Comparison of ENCODE assay signal across 19 mouse cellular contexts in genomic region chr11:57503155-57503554, GRCm38 (mm10). TPM values are rescaled to one million over a fixed set of nuclear protein-coding genes. Genes with fewer than 3 reads are reported as not detected.
DNase-seq lines count a peak whose midpoint lies in the region; ATAC-seq lines count a peak whose summit lies in the region.
"Had no signal": no experiment of that assay in that cellular context is flagged by ENCODE, and none has a peak within 500 bp of the region (broad histone marks: within the 10 kb centered on the region; RNA-seq: fewer than 3 reads in every experiment).

No protein-coding gene starts in this region.

- intact Hi-C loops in heart, postnatal 14 days (cut with DNase I), result no loop called here

- H3K4me3 ChIP-seq in heart, embryonic 12.5 days, result no peak overlapping the region
- H3K4me3 ChIP-seq in heart, embryonic 16.5 days (ENCODE audit: low read length), result no peak overlapping the region
- no peak overlapping the region for H3K4me3 ChIP-seq in midbrain, embryonic 14.5 days (replicated peaks; ENCODE audit: low read depth, low read length)
- H3K4me3 ChIP-seq in midbrain, embryonic 10.5 days, result no peak overlapping the region
- H3K4me3 ChIP-seq: embryonic facial prominence, embryonic 12.5 days; hindbrain, embryonic 13.5 days had no signal

- H3K36me3 ChIP-seq in heart, embryonic 12.5 days, result peaks cover 76% of the 10 kb centered on the region
- peaks cover 44% of the 10 kb centered on the region for H3K36me3 ChIP-seq in heart, embryonic 16.5 days (ENCODE audit: control insufficient read depth, insufficient read depth)
- H3K36me3 ChIP-seq in midbrain, embryonic 14.5 days (ENCODE audit: control insufficient read depth, insufficient read depth, low read length), result peaks cover 70% of the 10 kb centered on the region
- peaks cover 96% of the 10 kb centered on the region for H3K36me3 ChIP-seq in midbrain, embryonic 10.5 days

- WGBS in heart, embryonic 12.5 days, result 53% methylated on average over 5 of the region's 5 CpGs
- WGBS in heart, embryonic 16.5 days, result 48% methylated on average over 5 of the region's 5 CpGs
- WGBS in midbrain, embryonic 14.5 days, result 79% methylated on average over 5 of the region's 5 CpGs
- WGBS in midbrain, embryonic 10.5 days, result 90% methylated on average over 5 of the region's 5 CpGs

- DNase-seq in heart, postnatal 14 days, result no peak
- no peak for DNase-seq in heart, adult 9 months (ENCODE audit: low spot score in 2 of 2)
- peak; percentile 19 for DNase-seq in midbrain, embryonic 14.5 days
- DNase-seq in midbrain, embryonic 10.5 days (ENCODE audit: low spot score), result no peak
- DNase-seq: adrenal gland, postnatal 14 days; cerebellum, adult 11-12 months; cerebellum, adult 9-10 months; cerebellum, postnatal 25 days; forebrain, postnatal 0 days; gastrocnemius, postnatal 14 days; kidney, adult 11 months had no signal

- no peaks in the 10 kb centered on the region for H3K9me3 ChIP-seq in heart, embryonic 12.5 days (replicated peaks)
- H3K9me3 ChIP-seq in heart, embryonic 16.5 days (replicated peaks; ENCODE audit: control insufficient read depth, low read length), result no peaks in the 10 kb centered on the region
- H3K9me3 ChIP-seq in midbrain, embryonic 14.5 days (ENCODE audit: control insufficient read depth, low read length), result no peaks in the 10 kb centered on the region
- no peaks in the 10 kb centered on the region for H3K9me3 ChIP-seq in midbrain, embryonic 10.5 days (replicated peaks)
- H3K9me3 ChIP-seq: embryonic facial prominence, embryonic 12.5 days; hindbrain, embryonic 13.5 days had no signal

- no peaks in the 10 kb centered on the region for H3K27me3 ChIP-seq in heart, embryonic 12.5 days (replicated peaks)
- no peaks in the 10 kb centered on the region for H3K27me3 ChIP-seq in heart, embryonic 16.5 days (ENCODE audit: control insufficient read depth, insufficient read depth, low read length)
- H3K27me3 ChIP-seq in midbrain, embryonic 14.5 days (ENCODE audit: control insufficient read depth, insufficient read depth, low read length), result no peaks in the 10 kb centered on the region
- no peaks in the 10 kb centered on the region for H3K27me3 ChIP-seq in midbrain, embryonic 10.5 days (ENCODE audit: low read depth, poor library complexity, severe bottlenecking)
- H3K27me3 ChIP-seq: CH12.LX; embryonic facial prominence, embryonic 12.5 days; hindbrain, embryonic 13.5 days; Patski had no signal

- peak; percentile 22; the same call in 1 of the 2 replicates for ATAC-seq in heart, embryonic 12.5 days (ENCODE audit: insufficient number of reproducible peaks, low FRiP score)
- peak; percentile 83 for ATAC-seq in heart, embryonic 16.5 days (replicated peaks; ENCODE audit: extremely low read depth, insufficient read depth, low FRiP score)
- no peak for ATAC-seq in midbrain, embryonic 14.5 days (ENCODE audit: low FRiP score, low TSS enrichment)
- ATAC-seq: activated CD4-positive, CD25-positive, alpha-beta regulatory T cell, adult 4 months; forebrain, postnatal 0 days; hindbrain, postnatal 0 days; Patski had no signal

- peaks cover 3% of the 10 kb centered on the region; the same call in 1 of the 2 replicates for H3K4me1 ChIP-seq in heart, embryonic 12.5 days (replicated peaks)
- H3K4me1 ChIP-seq in heart, embryonic 16.5 days (ENCODE audit: control insufficient read depth, insufficient read depth, low read length), result peaks cover 7% of the 10 kb centered on the region
- 0 out of 2 replicates have a peak, but pooled peaks cover 2% of the 10 kb centered on the region for H3K4me1 ChIP-seq in midbrain, embryonic 14.5 days (ENCODE audit: control insufficient read depth, insufficient read depth, low read length)
- H3K4me1 ChIP-seq in midbrain, embryonic 10.5 days, result peaks cover 15% of the 10 kb centered on the region
- H3K4me1 ChIP-seq: embryonic facial prominence, embryonic 12.5 days had no signal

- H3K9ac ChIP-seq in heart, embryonic 12.5 days, result no peak overlapping the region
- no peak overlapping the region for H3K9ac ChIP-seq in heart, embryonic 16.5 days (ENCODE audit: low read length)
- no peak overlapping the region for H3K9ac ChIP-seq in midbrain, embryonic 14.5 days (replicated peaks; ENCODE audit: low read length)
- H3K9ac ChIP-seq: embryonic facial prominence, embryonic 12.5 days; forebrain, postnatal 0 days; hindbrain, embryonic 13.5 days had no signal

- no peak overlapping the region for H3K4me2 ChIP-seq in heart, embryonic 12.5 days
- no peak overlapping the region for H3K4me2 ChIP-seq in heart, embryonic 16.5 days (ENCODE audit: low read depth, low read length)
- no peak overlapping the region for H3K4me2 ChIP-seq in midbrain, embryonic 14.5 days (ENCODE audit: low read length)
- H3K4me2 ChIP-seq: embryonic facial prominence, embryonic 12.5 days; hindbrain, embryonic 13.5 days had no signal

- H3K27ac ChIP-seq in heart, embryonic 12.5 days (ENCODE audit: poor library complexity, severe bottlenecking), result no peak overlapping the region
- peak overlapping the region; percentile 7; the same call in 1 of the 2 replicates for H3K27ac ChIP-seq in heart, embryonic 16.5 days (ENCODE audit: low read length)
- 0 out of 2 replicates have a peak overlapping the region, but pooled peaks have one; percentile 46 for H3K27ac ChIP-seq in midbrain, embryonic 14.5 days (replicated peaks; ENCODE audit: low read depth, low read length)
- H3K27ac ChIP-seq in midbrain, embryonic 10.5 days (replicated peaks), result no peak overlapping the region
- H3K27ac ChIP-seq: embryonic facial prominence, embryonic 12.5 days; hindbrain, embryonic 13.5 days; hindbrain, postnatal 0 days had no signal

RNA-seq across cellular contexts. Expression of gene Fam114a2, which starts 15.3 kb away (rescaled TPM):
- polyA plus RNA-seq in heart, embryonic 12.5 days (2016; fragmentation: Nextera tagmentation; extraction: Ambion mirVana), result 67.8 and 69.4 TPM in 2 replicates
- total RNA-seq in heart, postnatal 14 days (2021), result 10 to 100 TPM; 41.5 to 42.8 TPM
- 65.3 and 68.4 TPM in 2 replicates for polyA plus RNA-seq in heart, embryonic 16.5 days (2015; fragmentation: Nextera tagmentation; extraction: Ambion mirVana)
- 62.4 and 70.0 TPM in 2 replicates for polyA plus RNA-seq in midbrain, embryonic 14.5 days (2014; fragmentation: Nextera tagmentation; extraction: Ambion mirVana)
- 71.8 and 81.6 TPM in 2 replicates for polyA plus RNA-seq in midbrain, embryonic 10.5 days (2016; fragmentation: Nextera tagmentation; extraction: Ambion mirVana)

RNA-seq across cellular contexts. Expression of gene Mfap3, which starts 15.3 kb away (rescaled TPM):
- 31.2 and 33.5 TPM in 2 replicates for polyA plus RNA-seq in heart, embryonic 12.5 days (2016; fragmentation: Nextera tagmentation; extraction: Ambion mirVana)
- 10 to 100 TPM; 17.6 to 18.7 TPM for total RNA-seq in heart, postnatal 14 days (2021)
- polyA plus RNA-seq in heart, embryonic 16.5 days (2015; fragmentation: Nextera tagmentation; extraction: Ambion mirVana), result 28.4 and 32.1 TPM in 2 replicates
- 53.4 and 68.1 TPM in 2 replicates for polyA plus RNA-seq in midbrain, embryonic 14.5 days (2014; fragmentation: Nextera tagmentation; extraction: Ambion mirVana)
- polyA plus RNA-seq in midbrain, embryonic 10.5 days (2016; fragmentation: Nextera tagmentation; extraction: Ambion mirVana), result 57.8 and 57.9 TPM in 2 replicates

Comparison
In these comparisons a context has a peak if more than half of its experiments do, and no peak if none do; other contexts are left out.
1. H3K27ac ChIP-seq: peak in heart, embryonic 16.5 days (single experiment) and midbrain, embryonic 14.5 days (single experiment); none in heart, embryonic 12.5 days (single experiment) and midbrain, embryonic 10.5 days (single experiment).